Comparison of ENCODE assay signal across 8 mouse cellular contexts in the genomic region with DNA sequence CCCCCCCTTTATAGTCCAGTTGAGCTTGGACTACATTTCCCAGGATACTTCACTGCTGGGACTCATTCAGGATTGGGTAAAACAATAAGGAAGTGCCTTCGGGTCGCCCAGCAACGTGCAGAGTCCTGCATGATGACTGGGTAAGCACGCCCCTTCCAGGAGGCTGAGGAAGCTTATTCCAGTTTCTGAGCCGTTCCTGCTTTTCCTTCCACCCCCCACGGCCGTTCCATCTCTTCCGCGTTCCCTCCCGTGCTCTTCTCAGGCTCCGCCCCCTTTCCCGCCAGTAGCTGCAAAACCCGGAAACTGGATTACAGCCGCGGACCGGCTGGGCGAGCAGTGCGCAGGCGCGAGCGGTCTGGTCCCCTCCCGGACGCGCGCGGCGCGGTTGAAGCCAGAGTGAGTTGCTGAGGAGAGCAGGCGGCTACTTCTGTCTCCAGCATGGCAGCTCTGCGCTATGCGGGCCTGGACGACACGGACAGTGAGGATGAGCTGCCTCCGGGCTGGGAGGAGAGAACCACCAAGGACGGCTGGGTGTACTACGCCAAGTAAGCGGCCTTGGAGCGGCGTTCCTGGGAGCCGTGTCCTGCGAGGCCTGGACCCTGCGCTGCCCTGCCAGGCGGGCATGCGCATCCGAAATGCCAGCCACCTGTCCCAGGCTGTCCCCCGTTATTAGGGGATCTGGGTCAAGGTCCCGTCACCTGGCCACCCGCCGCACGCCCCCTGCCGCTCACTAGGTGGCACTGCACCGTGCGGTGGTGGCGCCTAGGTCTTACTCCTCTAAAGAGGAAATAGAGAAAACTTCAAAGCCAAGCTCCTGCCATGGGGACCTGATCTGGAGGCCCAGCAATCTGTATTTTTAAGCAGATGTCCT. TPM values are rescaled to one million over a fixed set of nuclear protein-coding genes. Genes with fewer than 3 reads are reported as not detected.
DNase-seq lines count a peak whose midpoint lies in the region; ATAC-seq lines count a peak whose summit lies in the region.

A gene (plus strand): TSS at position 322 of the 871 bp plus-strand sequence.

- peak within 1 kb of the TSS; percentile 70 for H3K4me3 ChIP-seq in hindbrain, embryonic 12.5 days

- H3K27ac ChIP-seq in hindbrain, embryonic 12.5 days, result peak within 1 kb of the TSS; percentile 86

- WGBS in hindbrain, embryonic 12.5 days, result under 1% methylated on average over 54 of the region's 54 CpGs

- DNase-seq in NIH3T3 (ENCODE audit: low read depth), result peak; percentile 99
- peak; percentile 100 for DNase-seq in cerebellum, postnatal 10 days
- DNase-seq in frontal cortex, postnatal 10 days (ENCODE audit: low spot score in 2 of 2), result peak; percentile 99 to 100
- DNase-seq in layer of hippocampus, postnatal 14 days (ENCODE audit: low spot score in 2 of 2), result peak; percentile 100
- DNase-seq in lung, postnatal 14 days, result peak; percentile 100
- DNase-seq in retina, adult 2 months (ENCODE audit: low read depth, low spot score), result peak; percentile 99
- peak; percentile 99 to 100 for DNase-seq in thymus, postnatal 36 days

- no peaks in the 10 kb centered on the region for H3K36me3 ChIP-seq in hindbrain, embryonic 12.5 days

- no peaks in the 10 kb centered on the region for H3K9me3 ChIP-seq in hindbrain, embryonic 12.5 days (replicated peaks)

- peak within 1 kb of the TSS; percentile 74 for H3K9ac ChIP-seq in hindbrain, embryonic 12.5 days

- peak; percentile 99 for ATAC-seq in hindbrain, embryonic 12.5 days (ENCODE audit: low FRiP score)

- peaks cover 7% of the 10 kb centered on the region for H3K4me1 ChIP-seq in hindbrain, embryonic 12.5 days

- H3K4me2 ChIP-seq in hindbrain, embryonic 12.5 days (replicated peaks), result peak within 1 kb of the TSS; percentile 89

- no peaks in the 10 kb centered on the region for H3K27me3 ChIP-seq in hindbrain, embryonic 12.5 days

RNA-seq across cellular contexts. Expression of the gene that starts here (rescaled TPM):
- polyA plus RNA-seq in hindbrain, embryonic 12.5 days (2016; fragmentation: Nextera tagmentation; extraction: Ambion mirVana), result 13.4 and 13.8 TPM in 2 replicates
- total RNA-seq in layer of hippocampus, postnatal 14 days (2021), result 10 to 100 TPM; 11.2 to 12.3 TPM

Comparison
In these comparisons a context has a peak if more than half of its experiments do, and no peak if none do; other contexts are left out.
1. Peak in every context shown above with its lines: DNase-seq, ATAC-seq, H3K4me3 ChIP-seq and H3K27ac ChIP-seq.